Comparison of ENCODE assay signal across 23 mouse cellular contexts in genomic region chr5:34485731-34486130, GRCm38 (mm10).
"Had no signal": no experiment of that assay in that cellular context is flagged by ENCODE, and none has a peak within 500 bp of the region (broad histone marks: within the 10 kb centered on the region; RNA-seq: fewer than 3 reads in every experiment).

No protein-coding gene starts in this region.

- DNase-seq: liver, postnatal 0 days; lung, adult 2 months; lung, postnatal 14 days; lung, postnatal 36 days; retina, postnatal 1 day; right cerebral cortex, adult 18-20 months; right cerebral cortex, postnatal 25 days; right cerebral cortex, postnatal 4 days; spleen, adult 18-20 months; thymus, adult 18-20 months; thymus, postnatal 14 days; thymus, postnatal 36 days had no signal

- H3K9me3 ChIP-seq: lung, embryonic 15.5 days; megakaryocyte, embryonic 14.5 days; midbrain, embryonic 13.5 days; midbrain, embryonic 15.5 days; neural tube, embryonic 13.5 days; neural tube, embryonic 15.5 days; stomach, embryonic 15.5 days had no signal

- H3K27ac ChIP-seq: lung, embryonic 15.5 days; macrophage; midbrain, embryonic 13.5 days; midbrain, embryonic 15.5 days; neural tube, embryonic 13.5 days; neural tube, embryonic 15.5 days; stomach, embryonic 15.5 days; stomach, postnatal 0 days had no signal

- ATAC-seq: liver, postnatal 0 days; lung, postnatal 0 days; midbrain, embryonic 13.5 days; midbrain, embryonic 15.5 days had no signal

- H3K4me3 ChIP-seq: lung, embryonic 15.5 days; megakaryocyte, embryonic 14.5 days; midbrain, embryonic 13.5 days; midbrain, embryonic 15.5 days; neural tube, embryonic 13.5 days; neural tube, embryonic 15.5 days; stomach, embryonic 15.5 days had no signal

- H3K4me2 ChIP-seq: lung, embryonic 15.5 days; midbrain, embryonic 11.5 days; midbrain, embryonic 13.5 days; midbrain, embryonic 15.5 days; neural tube, embryonic 13.5 days; neural tube, embryonic 15.5 days; stomach, embryonic 15.5 days had no signal

- H3K9ac ChIP-seq: liver, postnatal 0 days; lung, embryonic 15.5 days; midbrain, embryonic 13.5 days; midbrain, embryonic 15.5 days; neural tube, embryonic 13.5 days; neural tube, embryonic 15.5 days; stomach, embryonic 15.5 days had no signal

- H3K4me1 ChIP-seq: lung, embryonic 15.5 days; midbrain, embryonic 13.5 days; midbrain, embryonic 15.5 days; neural tube, embryonic 13.5 days; neural tube, embryonic 15.5 days; stomach, embryonic 15.5 days had no signal

- H3K27me3 ChIP-seq: lung, embryonic 15.5 days; megakaryocyte, embryonic 14.5 days; midbrain, embryonic 13.5 days; midbrain, embryonic 15.5 days; neural tube, embryonic 13.5 days; neural tube, embryonic 15.5 days; stomach, embryonic 15.5 days had no signal
